Mouse (Mus musculus): Measurements from ENCODE around the gene Sat1.

DNA sequence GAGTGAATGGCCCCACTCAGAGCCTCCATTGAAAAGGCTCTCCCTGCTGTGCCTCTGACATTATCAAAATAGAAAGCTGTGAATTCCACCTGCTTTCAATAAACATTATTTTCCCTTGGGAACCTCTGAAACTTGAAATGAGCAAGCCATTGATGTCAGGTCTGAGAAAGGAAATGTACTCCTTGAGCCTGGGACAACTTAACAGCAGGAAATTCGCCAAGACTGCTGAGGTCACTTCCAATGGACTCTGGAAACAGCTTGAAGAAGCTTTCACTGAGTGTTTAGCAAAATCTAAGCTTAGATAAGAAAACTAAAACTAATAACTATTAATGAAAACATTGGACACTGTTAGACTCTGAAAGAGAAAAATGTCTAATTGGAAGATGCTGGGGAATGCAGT is 7.6 kb downstream of the Sat1 start:
- no peak for TF ChIP-seq MAFK (IDR thresholded peaks at IDR 0.05; ENCODE audit: insufficient read depth, low read depth, low read length)
- TF ChIP-seq HCFC1 (IDR thresholded peaks at IDR 0.05; ENCODE audit: borderline replicate concordance, insufficient read depth, low read length), result no peak
- TF ChIP-seq CHD2 (IDR thresholded peaks at IDR 0.05; ENCODE audit: low read depth, low read length), result no peak

All from ES-E14 (cell line).